Mouse (Mus musculus) limb, embryonic 13.5 days (tissue): ENCODE measurements around the gene Trp53tg5. TPM values are rescaled to one million over a fixed set of nuclear protein-coding genes. Genes with fewer than 3 reads are reported as not detected.

ENCODE experiments used
- ATAC-seq: fragments of 200-750 bp; cut with Nextera tagmentation; 2 replicates; pipeline ENCODE4 v1.8.0; 2017; ENCODE audit warnings: low read depth, moderate number of reproducible peaks, moderate TSS enrichment; ENCODE audit not compliant: low FRiP score
- H3K27ac ChIP-seq: fragments of 300-500 bp; sonication (generic); 2 replicates; pipeline ENCODE4 v1.5.1; 2015; ENCODE audit warnings: inconsistent platforms, mild to moderate bottlenecking, moderate library complexity
- H3K27me3 ChIP-seq: fragments of 300-500 bp; sonication (generic); 2 replicates; pipeline ENCODE4 v1.6.1; 2015; ENCODE audit warnings: mild to moderate bottlenecking, inconsistent platforms
- H3K36me3 ChIP-seq: fragments of 300-500 bp; sonication (generic); 2 replicates; pipeline ENCODE4 v1.6.1; 2015; ENCODE audit warnings: inconsistent platforms, mild to moderate bottlenecking, moderate library complexity
- H3K4me1 ChIP-seq: fragments of 300-500 bp; sonication (generic); 2 replicates; pipeline ENCODE4 v1.6.1; 2015; ENCODE audit warnings: inconsistent platforms
- H3K4me2 ChIP-seq: fragments of 300-500 bp; sonication (generic); replicated peaks from 2 replicates; pipeline ENCODE4 v1.6.1; 2015; ENCODE audit warnings: inconsistent platforms, mild to moderate bottlenecking, moderate library complexity
- H3K4me3 ChIP-seq: fragments of 300-500 bp; sonication (generic); 2 replicates; pipeline ENCODE4 v1.5.1; 2015; ENCODE audit warnings: moderate library complexity, mild to moderate bottlenecking, inconsistent platforms
- H3K9ac ChIP-seq: fragments of 300-500 bp; sonication (generic); 2 replicates; pipeline ENCODE4 v1.6.1; 2015; ENCODE audit warnings: mild to moderate bottlenecking, inconsistent platforms
- H3K9me3 ChIP-seq: fragments of 300-500 bp; sonication (generic); 2 replicates; pipeline ENCODE4 v1.6.1; 2016; ENCODE audit warnings: inconsistent platforms
- WGBS: fragments of 180-500 bp; shearing (Covaris S2); methylation state at CpG from one replicate; pipeline ENCODE4 v1.1.7; 2015; 5-methylcytosine and 5-hydroxymethylcytosine counted together
- polyA plus RNA-seq: library from polyadenylated mRNA; unstranded; fragments of >200 nt; fragmentation: Nextera tagmentation; extraction: Ambion mirVana; gene quantifications from 2 replicates; pipeline ENCODE4 v1.2.1, GENCODE M21; 2015

Trp53tg5 gene
- polyA plus RNA-seq, 1 experiment from 2014 or later, result not detected

DNA sequence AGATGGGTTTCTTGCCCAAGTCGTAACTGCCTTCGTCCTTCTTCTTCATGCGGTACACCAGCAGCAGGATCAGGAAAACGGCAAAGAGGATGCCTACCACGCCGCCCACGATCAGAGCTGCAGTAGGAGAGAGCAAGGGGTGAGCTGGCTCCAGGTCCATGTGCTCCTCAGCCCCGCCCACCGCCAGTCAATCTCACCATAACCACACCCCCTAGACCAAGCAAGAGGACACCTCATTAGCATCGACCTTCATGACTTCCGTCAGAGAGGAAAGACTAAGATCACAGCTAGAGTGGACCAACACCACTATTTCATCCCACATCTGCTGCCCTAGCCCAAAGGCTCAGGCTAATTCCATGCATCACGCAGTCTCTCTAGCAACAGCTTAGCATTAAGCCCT is 47.4 kb downstream of the Trp53tg5 start:
- no peak overlapping the region for H3K27ac ChIP-seq
- no peak for ATAC-seq
- H3K4me1 ChIP-seq, result peaks cover 9% of the 10 kb centered on the region
- H3K9ac ChIP-seq, result no peak overlapping the region
- no peak overlapping the region for H3K4me3 ChIP-seq
- no peaks in the 10 kb centered on the region for H3K9me3 ChIP-seq
- 19% methylated on average over 12 of the region's 12 CpGs for WGBS
- H3K36me3 ChIP-seq, result peaks cover 58% of the 10 kb centered on the region
- 0 out of 2 replicates have a peak, but pooled peaks cover 10% of the 10 kb centered on the region for H3K27me3 ChIP-seq
- no peak overlapping the region for H3K4me2 ChIP-seq

DNA sequence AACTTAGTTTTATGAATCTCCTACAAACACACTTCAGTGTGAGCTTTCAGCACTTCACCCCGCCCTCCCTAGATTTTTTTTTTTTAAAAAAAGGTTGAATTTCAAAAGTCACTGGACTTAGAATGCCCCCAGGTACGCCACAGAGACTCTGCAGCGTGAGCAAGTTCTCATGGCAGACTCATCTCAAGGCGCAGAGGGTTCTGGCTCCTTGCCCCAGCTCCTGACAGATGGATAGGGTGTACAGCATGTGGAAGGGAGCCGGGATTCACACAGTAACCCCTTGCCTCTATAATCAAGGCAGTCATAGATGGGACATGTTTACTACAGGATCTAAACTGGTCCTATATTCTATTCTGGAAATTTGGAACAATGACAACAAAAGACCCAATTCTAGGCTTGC is 48.1 kb downstream of the Trp53tg5 start:
- Histone ChIP-seq H3K9ac (no peak overlapping the region), H3K36me3 (peaks cover 58% of the 10 kb centered on the region), H3K4me3 (no peak overlapping the region), H3K27ac (no peak overlapping the region), H3K9me3 (no peaks in the 10 kb centered on the region), H3K4me1 (peaks cover 2% of the 10 kb centered on the region; the same call in 1 of the 2 replicates), H3K4me2 (no peak overlapping the region), H3K27me3 (0 out of 2 replicates have a peak, but pooled peaks cover 10% of the 10 kb centered on the region)
- ATAC-seq, result no peak
- WGBS, result 75% methylated on average over 5 of the region's 5 CpGs

GRCm38 (mm10) chr2:164424406-164424805 is 49.1 kb downstream of the Trp53tg5 start:
- Histone ChIP-seq H3K27me3 (0 out of 2 replicates have a peak, but pooled peaks cover 5% of the 10 kb centered on the region), H3K4me1 (peaks cover 2% of the 10 kb centered on the region), H3K4me2 (no peak overlapping the region), H3K9ac (no peak overlapping the region), H3K36me3 (peaks cover 56% of the 10 kb centered on the region), H3K9me3 (no peaks in the 10 kb centered on the region), H3K4me3 (no peak overlapping the region), H3K27ac (no peak overlapping the region)
- ATAC-seq, result no peak
- WGBS, result 91% methylated on average over 8 of the region's 8 CpGs

DNA sequence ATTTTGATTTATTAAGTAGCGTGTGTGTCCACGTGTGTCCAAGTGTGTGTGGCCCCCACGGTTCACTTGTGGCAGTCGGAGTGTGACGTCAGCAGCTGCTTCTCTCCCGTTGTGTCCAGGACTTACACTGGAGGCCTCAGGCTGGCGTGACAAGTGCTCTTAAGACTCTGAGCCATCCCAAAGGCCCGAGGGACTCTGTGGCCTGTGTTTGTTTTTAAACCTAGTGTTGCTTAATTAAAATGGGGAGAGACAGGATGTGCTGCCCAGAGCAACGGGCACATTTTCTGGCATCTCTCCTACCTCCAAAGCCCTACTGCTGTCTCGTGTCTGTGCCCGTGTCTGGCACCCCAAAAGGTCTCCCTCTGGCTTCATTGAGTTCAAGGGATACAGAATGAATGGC is 50.1 kb downstream of the Trp53tg5 start:
- ATAC-seq, result no peak
- Histone ChIP-seq H3K27me3 (no peaks in the 10 kb centered on the region), H3K9me3 (no peaks in the 10 kb centered on the region), H3K36me3 (peaks cover 46% of the 10 kb centered on the region), H3K27ac (no peak overlapping the region), H3K4me2 (no peak overlapping the region), H3K4me3 (no peak overlapping the region), H3K4me1 (peaks cover 12% of the 10 kb centered on the region), H3K9ac (no peak overlapping the region)
- WGBS, result 86% methylated on average over 11 of the region's 11 CpGs

DNA sequence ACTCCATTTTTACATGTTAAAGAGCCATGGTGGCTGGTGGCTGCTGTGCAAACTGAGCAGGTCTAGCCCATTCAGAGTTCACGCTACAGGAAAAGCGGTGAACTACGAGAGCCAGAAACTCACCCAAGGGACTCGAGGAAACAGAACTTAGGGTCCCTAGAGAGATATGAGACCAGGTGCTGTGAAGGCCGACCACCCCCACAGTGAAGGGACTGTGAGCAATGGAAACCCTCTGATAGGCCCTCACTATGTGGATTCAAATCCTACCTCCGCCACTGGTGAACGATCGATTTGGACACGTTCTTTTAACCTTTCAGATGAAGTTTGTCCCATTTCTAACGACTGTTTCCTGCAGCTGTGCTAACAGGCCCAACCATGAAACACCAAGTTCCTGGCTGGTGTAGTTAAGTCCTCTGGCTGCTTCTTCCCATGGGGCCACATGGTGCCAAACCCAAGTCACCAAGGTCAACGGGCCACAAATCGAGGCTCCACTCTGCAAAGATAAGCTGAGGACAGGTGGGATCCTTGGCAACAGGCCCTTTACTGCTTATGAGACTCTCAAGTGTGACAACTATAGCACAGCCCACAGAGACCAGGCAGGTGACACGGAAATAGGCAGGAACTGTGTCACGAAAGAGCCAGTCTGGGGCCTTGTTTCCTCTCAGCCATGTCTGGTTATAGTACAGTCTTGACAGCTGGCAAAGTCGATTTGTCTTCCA is 50.7 kb downstream of the Trp53tg5 start:
- Histone ChIP-seq H3K9ac (no peak overlapping the region), H3K27me3 (no peaks in the 10 kb centered on the region), H3K4me3 (no peak overlapping the region), H3K9me3 (no peaks in the 10 kb centered on the region), H3K36me3 (peaks cover 40% of the 10 kb centered on the region), H3K4me2 (no peak overlapping the region), H3K27ac (no peak overlapping the region), H3K4me1 (peaks cover 14% of the 10 kb centered on the region)
- WGBS, result 83% methylated on average over 15 of the region's 15 CpGs
- ATAC-seq, result no peak

GRCm38 (mm10) chr2:164421979-164422378 is 51.5 kb downstream of the Trp53tg5 start:
- no peak for ATAC-seq
- 65% methylated on average over 8 of the region's 8 CpGs for WGBS
- peak overlapping the region; percentile 58 for H3K27ac ChIP-seq

GRCm38 (mm10) chr2:164421306-164421705 is 52.2 kb downstream of the Trp53tg5 start:
- ATAC-seq, result no peak

More at GRCm38 (mm10) chr2:164421979-164422378, 51.5 kb downstream of the Trp53tg5 start:
- no peaks in the 10 kb centered on the region for H3K9me3 ChIP-seq
- H3K27me3 ChIP-seq, result no peaks in the 10 kb centered on the region
- peaks cover 31% of the 10 kb centered on the region for H3K36me3 ChIP-seq
- H3K9ac ChIP-seq, result no peak overlapping the region
- no peak overlapping the region for H3K4me2 ChIP-seq
- peaks cover 14% of the 10 kb centered on the region for H3K4me1 ChIP-seq
- H3K4me3 ChIP-seq, result no peak overlapping the region

More at GRCm38 (mm10) chr2:164421306-164421705, 52.2 kb downstream of the Trp53tg5 start:
- Histone ChIP-seq H3K27ac (no peak overlapping the region), H3K4me2 (no peak overlapping the region), H3K4me3 (no peak overlapping the region), H3K9me3 (no peaks in the 10 kb centered on the region), H3K4me1 (peaks cover 14% of the 10 kb centered on the region), H3K36me3 (peaks cover 25% of the 10 kb centered on the region), H3K27me3 (no peaks in the 10 kb centered on the region), H3K9ac (no peak overlapping the region)
- 86% methylated on average over 7 of the region's 7 CpGs for WGBS

Other genes with a start within 250 kb of the Trp53tg5 start
- gene Svs2, start 235.3 kb downstream of the Trp53tg5 start, polyA plus RNA-seq, result not detected in 2 replicates
- not detected in 2 replicates for gene Svs3b, start 217.1 kb downstream of the Trp53tg5 start, polyA plus RNA-seq
- gene Svs4, start 195.3 kb downstream of the Trp53tg5 start, polyA plus RNA-seq, result not detected in 2 replicates
- not detected in 2 replicates for gene Svs3a, start 184.5 kb downstream of the Trp53tg5 start, polyA plus RNA-seq
- not detected in 2 replicates for gene Svs6, start 157.0 kb downstream of the Trp53tg5 start, polyA plus RNA-seq
- not detected in 2 replicates for gene Svs5, start 141.0 kb downstream of the Trp53tg5 start, polyA plus RNA-seq
- gene Slpi, start 84.6 kb downstream of the Trp53tg5 start, polyA plus RNA-seq, result 3.2 and 3.8 TPM in 2 replicates
- 1.5 and 1.6 TPM in 2 replicates for gene Rbpjl, start 70.6 kb downstream of the Trp53tg5 start, polyA plus RNA-seq
- gene Matn4, start 68.6 kb downstream of the Trp53tg5 start, polyA plus RNA-seq, result 192 and 200 TPM in 2 replicates
- gene Sdc4, start 29.8 kb downstream of the Trp53tg5 start, polyA plus RNA-seq, result 61.0 and 63.6 TPM in 2 replicates
- gene Sys1, start 16.8 kb downstream of the Trp53tg5 start, polyA plus RNA-seq, result 65.2 and 66.6 TPM in 2 replicates
- gene Gm20458, start 12.8 kb downstream of the Trp53tg5 start, polyA plus RNA-seq, result 5.5 and 7.4 TPM in 2 replicates
- 1.4 and 2.3 TPM in 2 replicates for gene Dbndd2, start 12.4 kb upstream of the Trp53tg5 start, polyA plus RNA-seq
- gene Pigt, start 23.8 kb upstream of the Trp53tg5 start, polyA plus RNA-seq, result 45.9 and 46.8 TPM in 2 replicates
- gene Wfdc2, start 88.7 kb upstream of the Trp53tg5 start, polyA plus RNA-seq, result 30.4 and 36.0 TPM in 2 replicates
- not detected in 2 replicates for gene Spint3, start 99.7 kb upstream of the Trp53tg5 start, polyA plus RNA-seq
- not detected in 2 replicates for gene Wfdc6a, start 111.7 kb upstream of the Trp53tg5 start, polyA plus RNA-seq
- gene Eppin, start 119.9 kb upstream of the Trp53tg5 start, polyA plus RNA-seq, result not detected in 2 replicates
- gene Wfdc6b, start 139.8 kb upstream of the Trp53tg5 start, polyA plus RNA-seq, result not detected in 2 replicates
- not detected in 2 replicates for gene Wfdc8, start 139.9 kb upstream of the Trp53tg5 start, polyA plus RNA-seq
- gene Wfdc16, start 165.1 kb upstream of the Trp53tg5 start, polyA plus RNA-seq, result not detected in 2 replicates
- gene Wfdc10, start 182.3 kb upstream of the Trp53tg5 start, polyA plus RNA-seq, result not detected in 2 replicates
- not detected in 2 replicates for gene Wfdc9, start 182.9 kb upstream of the Trp53tg5 start, polyA plus RNA-seq
- gene Wfdc11, start 200.4 kb upstream of the Trp53tg5 start, polyA plus RNA-seq, result not detected in 2 replicates
- 0.18 and 0.36 TPM in 2 replicates for gene Wfdc13, start 211.4 kb upstream of the Trp53tg5 start, polyA plus RNA-seq
- not detected in 2 replicates for gene Spint4, start 224.8 kb upstream of the Trp53tg5 start, polyA plus RNA-seq
- gene Spint5, start 241.6 kb upstream of the Trp53tg5 start, polyA plus RNA-seq, result not detected in 2 replicates